Mouse (Mus musculus): ENCODE results near the gene Fgfr2. TPM values are rescaled to one million over a fixed set of nuclear protein-coding genes. Genes with fewer than 3 reads are reported as not detected.
A peak's percentile ranks its signal among the peaks of the same experiment; 100 is the strongest.

Gene Fgfr2
- polyA plus RNA-seq, 1 experiment, result 3.0 TPM

DNA sequence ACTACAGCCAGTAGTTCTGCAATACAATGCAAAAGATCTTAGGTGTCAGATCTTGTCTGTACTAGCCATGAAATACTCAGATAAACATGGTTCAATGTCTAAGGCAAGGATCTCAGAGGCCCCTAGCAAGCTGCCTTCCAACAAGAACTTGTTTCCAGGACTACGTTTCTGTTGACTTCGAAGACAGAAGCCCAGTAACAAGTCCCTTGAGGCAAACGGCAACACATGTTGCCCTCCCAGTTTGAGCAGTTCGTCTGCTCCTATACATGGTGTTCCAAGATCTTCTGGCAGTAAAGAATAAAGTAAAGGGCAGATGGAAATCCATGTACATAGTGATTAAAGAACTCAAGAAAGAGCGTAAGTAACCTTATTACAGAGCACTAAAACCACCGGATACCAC, 269.8 kb downstream of the Fgfr2 start:
- H3K36me3 ChIP-seq (ENCODE audit: control insufficient read depth, insufficient read depth, low read length), result peaks cover 1% of the 10 kb centered on the region; the same call in 1 of the 2 replicates
- peaks cover 2% of the 10 kb centered on the region for H3K4me1 ChIP-seq (ENCODE audit: control insufficient read depth, insufficient read depth, low read length)
- H3K27ac ChIP-seq (ENCODE audit: control insufficient read depth, insufficient read depth, low read depth, low read length), result no peak overlapping the region
- H3K27me3 ChIP-seq (ENCODE audit: control insufficient read depth, insufficient read depth, low read length), result no peaks in the 10 kb centered on the region
- TF ChIP-seq CTCF (IDR thresholded peaks at IDR 0.05; ENCODE audit: control insufficient read depth, insufficient read depth, insufficient replicate concordance, low read depth, low read length), result no peak
- TF ChIP-seq POLR2A (IDR thresholded peaks at IDR 0.05; ENCODE audit: control insufficient read depth, low read depth, low read length), result no peak
- no peak overlapping the region for H3K4me3 ChIP-seq (ENCODE audit: control insufficient read depth, low read depth, low read length)

DNA sequence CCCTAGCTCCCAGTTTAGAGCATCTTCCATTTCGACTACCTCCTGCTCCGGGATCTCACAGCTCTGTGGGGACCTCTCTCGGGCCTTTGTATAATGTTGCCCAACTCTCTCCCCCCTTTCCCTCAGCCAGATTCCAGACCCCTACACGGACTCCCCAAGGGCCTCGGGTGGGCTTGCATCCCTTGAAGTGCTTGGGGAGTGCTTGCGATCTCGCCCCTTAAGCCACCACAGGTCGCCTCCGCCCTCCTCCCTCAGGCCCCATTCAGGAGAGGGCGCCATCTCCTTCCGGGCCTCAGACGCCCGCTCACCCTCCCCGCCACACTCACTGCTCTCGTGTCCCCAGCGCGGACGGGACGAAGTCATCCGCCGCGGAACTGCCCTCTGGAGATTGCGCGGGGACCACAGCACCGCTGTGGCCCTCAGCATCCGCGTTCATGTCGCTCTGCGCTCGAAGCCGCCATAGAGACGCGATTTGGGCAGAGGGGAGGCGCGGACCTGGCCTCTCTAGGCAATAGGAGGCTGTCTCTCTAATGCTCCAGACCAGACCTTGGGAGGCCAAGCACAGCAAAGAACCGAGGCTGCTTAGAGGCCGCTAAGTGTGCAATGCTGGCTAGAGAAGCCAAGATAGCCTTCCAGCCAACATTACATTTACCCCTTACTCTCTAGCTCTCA, 270.8 kb downstream of the Fgfr2 start, which contains the start of gene Eef1akmt2:
Gene Eef1akmt2, minus strand, starts transcription at position 501 of the 672 bp plus-strand sequence.
- no peaks in the 10 kb centered on the region for H3K27me3 ChIP-seq (ENCODE audit: control insufficient read depth, insufficient read depth, low read length)
- peaks cover 1% of the 10 kb centered on the region; the same call in 1 of the 2 replicates for H3K36me3 ChIP-seq (ENCODE audit: control insufficient read depth, insufficient read depth, low read length)
- peaks cover 2% of the 10 kb centered on the region for H3K4me1 ChIP-seq (ENCODE audit: control insufficient read depth, insufficient read depth, low read length)
- peak within 1 kb of the TSS; percentile 100 for H3K4me3 ChIP-seq (ENCODE audit: control insufficient read depth, low read depth, low read length)
- peak within 1 kb of the TSS; percentile 97 for H3K27ac ChIP-seq (ENCODE audit: control insufficient read depth, insufficient read depth, low read depth, low read length)
- peak; percentile 80 for TF ChIP-seq POLR2A (IDR thresholded peaks at IDR 0.05; ENCODE audit: control insufficient read depth, low read depth, low read length)
- TF ChIP-seq CTCF (IDR thresholded peaks at IDR 0.05; ENCODE audit: control insufficient read depth, insufficient read depth, insufficient replicate concordance, low read depth, low read length), result no peak

- no peaks in the 10 kb centered on the region for H3K4me1 ChIP-seq (ENCODE audit: control insufficient read depth, insufficient read depth, low read length)
- H3K4me3 ChIP-seq (ENCODE audit: control insufficient read depth, low read depth, low read length), result no peak overlapping the region
- no peak overlapping the region for H3K27ac ChIP-seq (ENCODE audit: control insufficient read depth, insufficient read depth, low read depth, low read length)
- TF ChIP-seq CTCF (IDR thresholded peaks at IDR 0.05; ENCODE audit: control insufficient read depth, insufficient read depth, insufficient replicate concordance, low read depth, low read length) (no peak), POLR2A (IDR thresholded peaks at IDR 0.05; ENCODE audit: control insufficient read depth, low read depth, low read length) (no peak)
- H3K36me3 ChIP-seq (ENCODE audit: control insufficient read depth, insufficient read depth, low read length), result no peaks in the 10 kb centered on the region; the same call in 1 of the 2 replicates
- H3K27me3 ChIP-seq (ENCODE audit: control insufficient read depth, insufficient read depth, low read length), result no peaks in the 10 kb centered on the region
These were observed 280.0 kb downstream of the Fgfr2 start for GRCm38 (mm10) chr7:132843152-132843551.

- Histone ChIP-seq H3K36me3 (ENCODE audit: control insufficient read depth, insufficient read depth, low read length) (peaks cover 2% of the 10 kb centered on the region; the same call in 1 of the 2 replicates), H3K27ac (ENCODE audit: control insufficient read depth, insufficient read depth, low read depth, low read length) (no peak overlapping the region), H3K4me3 (ENCODE audit: control insufficient read depth, low read depth, low read length) (no peak overlapping the region), H3K27me3 (ENCODE audit: control insufficient read depth, insufficient read depth, low read length) (no peaks in the 10 kb centered on the region), H3K4me1 (ENCODE audit: control insufficient read depth, insufficient read depth, low read length) (no peaks in the 10 kb centered on the region)
- TF ChIP-seq POLR2A (IDR thresholded peaks at IDR 0.05; ENCODE audit: control insufficient read depth, low read depth, low read length) (no peak), CTCF (IDR thresholded peaks at IDR 0.05; ENCODE audit: control insufficient read depth, insufficient read depth, insufficient replicate concordance, low read depth, low read length) (no peak)
These were observed 280.7 kb downstream of the Fgfr2 start for GRCm38 (mm10) chr7:132842455-132842854.

- no peak for TF ChIP-seq CTCF (IDR thresholded peaks at IDR 0.05; ENCODE audit: control insufficient read depth, insufficient read depth, insufficient replicate concordance, low read depth, low read length)
- H3K36me3 ChIP-seq (ENCODE audit: control insufficient read depth, insufficient read depth, low read length), result peaks cover 2% of the 10 kb centered on the region; the same call in 1 of the 2 replicates
- no peaks in the 10 kb centered on the region for H3K4me1 ChIP-seq (ENCODE audit: control insufficient read depth, insufficient read depth, low read length)
These were observed 281.9 kb downstream of the Fgfr2 start for GRCm38 (mm10) chr7:132841287-132841686.

GRCm38 (mm10) chr7:132830955-132831354, 292.2 kb downstream of the Fgfr2 start:
- H3K4me3 ChIP-seq (ENCODE audit: control insufficient read depth, low read depth, low read length), result no peak overlapping the region
- no peaks in the 10 kb centered on the region; the same call in 1 of the 2 replicates for H3K36me3 ChIP-seq (ENCODE audit: control insufficient read depth, insufficient read depth, low read length)
- H3K4me1 ChIP-seq (ENCODE audit: control insufficient read depth, insufficient read depth, low read length), result no peaks in the 10 kb centered on the region
- H3K27me3 ChIP-seq (ENCODE audit: control insufficient read depth, insufficient read depth, low read length), result no peaks in the 10 kb centered on the region
- TF ChIP-seq CTCF (IDR thresholded peaks at IDR 0.05; ENCODE audit: control insufficient read depth, insufficient read depth, insufficient replicate concordance, low read depth, low read length) (no peak), POLR2A (IDR thresholded peaks at IDR 0.05; ENCODE audit: control insufficient read depth, low read depth, low read length) (no peak)
- no peak overlapping the region for H3K27ac ChIP-seq (ENCODE audit: control insufficient read depth, insufficient read depth, low read depth, low read length)

More at GRCm38 (mm10) chr7:132841287-132841686, 281.9 kb downstream of the Fgfr2 start:
- H3K4me3 ChIP-seq (ENCODE audit: control insufficient read depth, low read depth, low read length), result no peak overlapping the region
- H3K27ac ChIP-seq (ENCODE audit: control insufficient read depth, insufficient read depth, low read depth, low read length), result no peak overlapping the region
- no peaks in the 10 kb centered on the region for H3K27me3 ChIP-seq (ENCODE audit: control insufficient read depth, insufficient read depth, low read length)

- Histone ChIP-seq H3K27me3 (ENCODE audit: control insufficient read depth, insufficient read depth, low read length) (no peaks in the 10 kb centered on the region), H3K27ac (ENCODE audit: control insufficient read depth, insufficient read depth, low read depth, low read length) (no peak overlapping the region), H3K4me1 (ENCODE audit: control insufficient read depth, insufficient read depth, low read length) (no peaks in the 10 kb centered on the region), H3K4me3 (ENCODE audit: control insufficient read depth, low read depth, low read length) (no peak overlapping the region), H3K36me3 (ENCODE audit: control insufficient read depth, insufficient read depth, low read length) (no peaks in the 10 kb centered on the region)
- TF ChIP-seq POLR2A (IDR thresholded peaks at IDR 0.05; ENCODE audit: control insufficient read depth, low read depth, low read length) (no peak), CTCF (IDR thresholded peaks at IDR 0.05; ENCODE audit: control insufficient read depth, insufficient read depth, insufficient replicate concordance, low read depth, low read length) (no peak)
These were observed 298.7 kb downstream of the Fgfr2 start for GRCm38 (mm10) chr7:132824346-132825022.
